Mouse (Mus musculus) stomach, postnatal 0 days (tissue): ENCODE data around the gene Sept8.

Experiments
- CTCF ChIP-seq: IDR thresholded peaks from 2 replicates; pipeline ENCODE4 v1.5.1; 2016; ENCODE audit warnings: antibody characterized with exemption, low read depth, mild to moderate bottlenecking, moderate library complexity
- EP300 ChIP-seq: optimal IDR thresholded peaks from 2 replicates; pipeline ENCODE3; 2016; ENCODE audit warnings: antibody characterized with exemption

GRCm38 (mm10) chr11:53491954-53492401 lies 27.1 kb upstream of the Sept8 start:
- TF ChIP-seq CTCF (no peak), EP300 (no peak)
